Mouse (Mus musculus) spleen, postnatal 4 days (tissue): ENCODE results near the gene Unc13a.

Experiments
- DNase-seq, 2 experiments: peaks; one replicate each; pipeline ENCODE4 v3.0.0; 2022; ENCODE audit warnings: low spot score in 2 of 2

Unc13a gene

GRCm38 (mm10) chr8:71666855-71667254 is 4.7 kb downstream of the Unc13a start:
- DNase-seq: no peak

GRCm38 (mm10) chr8:71665331-71666130 is 6.0 kb downstream of the Unc13a start:
- peak; percentile 78 to 88 for DNase-seq

GRCm38 (mm10) chr8:71660325-71661120 is 11.0 kb downstream of the Unc13a start:
- DNase-seq: peak; percentile 78 to 95

GRCm38 (mm10) chr8:71659751-71660150 is 11.8 kb downstream of the Unc13a start:
- DNase-seq: no peak

GRCm38 (mm10) chr8:71658515-71659049 is 13.0 kb downstream of the Unc13a start:
- DNase-seq: no peak

- DNase-seq: no peak
Measured at GRCm38 (mm10) chr8:71657816-71658215, 13.7 kb downstream of the Unc13a start.

GRCm38 (mm10) chr8:71654600-71654999 is 17.0 kb downstream of the Unc13a start:
- peak; percentile 56 to 80 for DNase-seq

- no peak for DNase-seq
Measured at GRCm38 (mm10) chr8:71645510-71645909, 26.0 kb downstream of the Unc13a start.

GRCm38 (mm10) chr8:71639318-71639717 is 32.2 kb downstream of the Unc13a start:
- no peak for DNase-seq

GRCm38 (mm10) chr8:71638321-71638720 is 33.2 kb downstream of the Unc13a start:
- no peak for DNase-seq

GRCm38 (mm10) chr8:71637149-71638095 is 34.1 kb downstream of the Unc13a start:
- no peak for DNase-seq

- peak; percentile 68 to 79 for DNase-seq
Measured at GRCm38 (mm10) chr8:71633981-71634667, 37.4 kb downstream of the Unc13a start.

GRCm38 (mm10) chr8:71633164-71633563 is 38.4 kb downstream of the Unc13a start:
- peak; percentile 77 to 91 for DNase-seq

- no peak for DNase-seq
Measured at GRCm38 (mm10) chr8:71631897-71632296, 39.7 kb downstream of the Unc13a start.

- no peak for DNase-seq
Measured at GRCm38 (mm10) chr8:71630761-71631160, 40.8 kb downstream of the Unc13a start.

GRCm38 (mm10) chr8:71629781-71630212 is 41.8 kb downstream of the Unc13a start:
- DNase-seq: peak; percentile 47 to 76

- peak; percentile 91 to 96 for DNase-seq
Measured at GRCm38 (mm10) chr8:71629096-71629697, 42.4 kb downstream of the Unc13a start.

GRCm38 (mm10) chr8:71628396-71629095 is 43.0 kb downstream of the Unc13a start:
- DNase-seq: no peak

- DNase-seq: no peak
Measured at GRCm38 (mm10) chr8:71627265-71628099, 44.1 kb downstream of the Unc13a start.
